Mouse (Mus musculus) embryonic facial prominence, embryonic 13.5 days (tissue): ENCODE results near the gene Ccdc47. TPM values are rescaled to one million over a fixed set of nuclear protein-coding genes. Genes with fewer than 3 reads are reported as not detected.

ENCODE experiments used
- ATAC-seq: fragments of 200-750 bp; cut with Nextera tagmentation; 2 replicates; pipeline ENCODE4 v1.8.0; 2017; ENCODE audit warnings: low read depth; ENCODE audit not compliant: insufficient number of reproducible peaks, insufficient read depth, low FRiP score, low TSS enrichment
- H3K27ac ChIP-seq: fragments of 300-500 bp; sonication (generic); 2 replicates; pipeline ENCODE4 v1.5.1; 2015; ENCODE audit warnings: moderate library complexity, mild to moderate bottlenecking, inconsistent platforms
- H3K27me3 ChIP-seq: fragments of 300-500 bp; sonication (generic); 2 replicates; pipeline ENCODE4 v1.6.1; 2015; ENCODE audit warnings: mild to moderate bottlenecking, inconsistent platforms
- H3K36me3 ChIP-seq: fragments of 300-500 bp; sonication (generic); 2 replicates; pipeline ENCODE4 v1.6.1; 2015; ENCODE audit warnings: mild to moderate bottlenecking, inconsistent platforms
- H3K4me1 ChIP-seq: fragments of 300-500 bp; sonication (generic); 2 replicates; pipeline ENCODE4 v1.6.1; 2015; ENCODE audit warnings: inconsistent platforms
- H3K4me2 ChIP-seq: fragments of 300-500 bp; sonication (generic); 2 replicates; pipeline ENCODE4 v1.6.1; 2015; ENCODE audit warnings: moderate library complexity, mild to moderate bottlenecking, inconsistent platforms
- H3K4me3 ChIP-seq: fragments of 300-500 bp; sonication (generic); 2 replicates; pipeline ENCODE4 v1.5.1; 2015; ENCODE audit warnings: mild to moderate bottlenecking, inconsistent platforms
- H3K9ac ChIP-seq: fragments of 300-500 bp; sonication (generic); 2 replicates; pipeline ENCODE4 v1.6.1; 2015; ENCODE audit warnings: mild to moderate bottlenecking, inconsistent platforms
- H3K9me3 ChIP-seq: fragments of 300-500 bp; sonication (generic); 2 replicates; pipeline ENCODE4 v1.6.1; 2016; ENCODE audit warnings: inconsistent platforms
- WGBS: fragments of 180-500 bp; shearing (Covaris S2); methylation state at CpG from one replicate; pipeline ENCODE4 v1.1.7; 2015; ENCODE audit warnings: mixed read lengths; 5-methylcytosine and 5-hydroxymethylcytosine counted together
- polyA plus RNA-seq: library from polyadenylated mRNA; unstranded; fragments of >200 nt; fragmentation: Nextera tagmentation; extraction: Ambion mirVana; gene quantifications from 2 replicates; pipeline ENCODE4 v1.2.1, GENCODE M21; 2015

Ccdc47 gene
- polyA plus RNA-seq, 1 experiment from 2014 or later, result 81.4 TPM

- H3K36me3 ChIP-seq, result peaks cover 29% of the 10 kb centered on the region
- peak overlapping the region; percentile 13; the same call in 1 of the 2 replicates for H3K27ac ChIP-seq
- no peak for ATAC-seq
These were observed 41.1 kb downstream of the Ccdc47 start for GRCm38 (mm10) chr11:106175081-106175480.

GRCm38 (mm10) chr11:106174372-106174771 is 41.8 kb downstream of the Ccdc47 start:
- H3K4me1 ChIP-seq, result peaks cover 14% of the 10 kb centered on the region; the same call in 1 of the 2 replicates
- no peaks in the 10 kb centered on the region for H3K9me3 ChIP-seq
- ATAC-seq, result no peak
- H3K27me3 ChIP-seq, result no peaks in the 10 kb centered on the region
- no peak overlapping the region for H3K4me3 ChIP-seq
- WGBS, result 70% methylated on average over 5 of the region's 5 CpGs
- H3K27ac ChIP-seq, result 0 out of 2 replicates have a peak overlapping the region, but pooled peaks have one; percentile 13
- no peak overlapping the region for H3K9ac ChIP-seq
- H3K4me2 ChIP-seq, result no peak overlapping the region
- H3K36me3 ChIP-seq, result peaks cover 36% of the 10 kb centered on the region

More at GRCm38 (mm10) chr11:106175081-106175480, 41.1 kb downstream of the Ccdc47 start:
- H3K27me3 ChIP-seq, result no peaks in the 10 kb centered on the region
- no peak overlapping the region for H3K9ac ChIP-seq
- 51% methylated on average over 3 of the region's 3 CpGs for whole genome bisulfite sequencing
- no peak overlapping the region for H3K4me2 ChIP-seq
- H3K4me3 ChIP-seq, result no peak overlapping the region
- H3K4me1 ChIP-seq, result peaks cover 21% of the 10 kb centered on the region
- H3K9me3 ChIP-seq, result no peaks in the 10 kb centered on the region

GRCm38 (mm10) chr11:106173228-106173627 is 42.9 kb downstream of the Ccdc47 start:
- ATAC-seq, result no peak
- peaks cover 7% of the 10 kb centered on the region; the same call in 1 of the 2 replicates for H3K4me1 ChIP-seq
- H3K27me3 ChIP-seq, result no peaks in the 10 kb centered on the region

GRCm38 (mm10) chr11:106170807-106171206 is 45.3 kb downstream of the Ccdc47 start:
- WGBS, result 78% methylated on average over 7 of the region's 7 CpGs
- no peaks in the 10 kb centered on the region for H3K27me3 ChIP-seq
- H3K4me3 ChIP-seq, result no peak overlapping the region
- H3K4me2 ChIP-seq, result no peak overlapping the region
- no peak overlapping the region for H3K9ac ChIP-seq
- H3K4me1 ChIP-seq, result peaks cover 5% of the 10 kb centered on the region; the same call in 1 of the 2 replicates
- no peaks in the 10 kb centered on the region for H3K9me3 ChIP-seq
- ATAC-seq, result no peak
- peaks cover 62% of the 10 kb centered on the region for H3K36me3 ChIP-seq
- H3K27ac ChIP-seq, result no peak overlapping the region

More at GRCm38 (mm10) chr11:106173228-106173627, 42.9 kb downstream of the Ccdc47 start:
- Histone ChIP-seq H3K9ac (no peak overlapping the region), H3K36me3 (peaks cover 40% of the 10 kb centered on the region), H3K27ac (no peak overlapping the region), H3K4me3 (no peak overlapping the region), H3K9me3 (no peaks in the 10 kb centered on the region), H3K4me2 (no peak overlapping the region)
- WGBS, result 93% methylated on average over 2 of the region's 2 CpGs

- Histone ChIP-seq H3K4me3 (no peak overlapping the region), H3K27ac (no peak overlapping the region), H3K4me2 (no peak overlapping the region), H3K4me1 (no peaks in the 10 kb centered on the region), H3K9me3 (no peaks in the 10 kb centered on the region), H3K27me3 (no peaks in the 10 kb centered on the region), H3K9ac (no peak overlapping the region; the same call in 1 of the 2 replicates), H3K36me3 (peaks cover 74% of the 10 kb centered on the region)
- WGBS, result 62% methylated on average over 5 of the region's 5 CpGs
- no peak for ATAC-seq
These were observed 48.7 kb downstream of the Ccdc47 start for GRCm38 (mm10) chr11:106167435-106167834.

GRCm38 (mm10) chr11:106164601-106165180 is 51.5 kb downstream of the Ccdc47 start:
- no peaks in the 10 kb centered on the region for H3K9me3 ChIP-seq
- no peak for ATAC-seq
- no peak overlapping the region for H3K4me3 ChIP-seq
- 93% methylated on average over 16 of the region's 16 CpGs for WGBS
- H3K4me2 ChIP-seq, result no peak overlapping the region
- H3K27me3 ChIP-seq, result no peaks in the 10 kb centered on the region
- H3K27ac ChIP-seq, result no peak overlapping the region
- no peak overlapping the region for H3K9ac ChIP-seq
- peaks cover 57% of the 10 kb centered on the region for H3K36me3 ChIP-seq
- H3K4me1 ChIP-seq, result peaks cover 20% of the 10 kb centered on the region

GRCm38 (mm10) chr11:106163546-106163945 is 52.6 kb downstream of the Ccdc47 start:
- H3K36me3 ChIP-seq, result peaks cover 53% of the 10 kb centered on the region
- H3K27me3 ChIP-seq, result no peaks in the 10 kb centered on the region
- H3K4me1 ChIP-seq, result peaks cover 27% of the 10 kb centered on the region
- H3K4me3 ChIP-seq, result no peak overlapping the region
- H3K9ac ChIP-seq, result no peak overlapping the region
- H3K27ac ChIP-seq, result no peak overlapping the region; the same call in 1 of the 2 replicates
- no peak for ATAC-seq
- no peak overlapping the region for H3K4me2 ChIP-seq
- H3K9me3 ChIP-seq, result no peaks in the 10 kb centered on the region
- WGBS, result 75% methylated on average over 4 of the region's 4 CpGs

GRCm38 (mm10) chr11:106162237-106162636 is 53.9 kb downstream of the Ccdc47 start:
- Histone ChIP-seq H3K27ac (peak overlapping the region; percentile 99), H3K9me3 (no peaks in the 10 kb centered on the region), H3K4me3 (no peak overlapping the region), H3K36me3 (peaks cover 54% of the 10 kb centered on the region), H3K9ac (no peak overlapping the region), H3K27me3 (no peaks in the 10 kb centered on the region), H3K4me2 (no peak overlapping the region), H3K4me1 (peaks cover 40% of the 10 kb centered on the region)
- no peak for ATAC-seq
- WGBS, result 66% methylated on average over 2 of the region's 2 CpGs

- Histone ChIP-seq H3K27ac (peak within 1 kb of the TSS; percentile 99), H3K27me3 (no peaks in the 10 kb centered on the region), H3K4me2 (peak within 1 kb of the TSS; percentile 79), H3K9ac (peak within 1 kb of the TSS; percentile 98), H3K9me3 (no peaks in the 10 kb centered on the region), H3K36me3 (peaks cover 56% of the 10 kb centered on the region), H3K4me1 (peaks cover 51% of the 10 kb centered on the region), H3K4me3 (peak within 1 kb of the TSS; percentile 82)
- WGBS, result 21% methylated on average over 22 of the region's 22 CpGs
- ATAC-seq, result no peak
These were observed 55.1 kb downstream of the Ccdc47 start, which contains the start of the genes Gm10840 and Limd2 for GRCm38 (mm10) chr11:106160841-106161721. TSS of gene Gm10840 (plus strand) at chr11:106160850. TSS of gene Limd2 (minus strand) at chr11:106160860.

- no peaks in the 10 kb centered on the region for H3K27me3 ChIP-seq
- peaks cover 54% of the 10 kb centered on the region for H3K36me3 ChIP-seq
- peak overlapping the region; percentile 82 for H3K4me3 ChIP-seq
- peak; percentile 72 for ATAC-seq
- peak overlapping the region; percentile 99 for H3K27ac ChIP-seq
- peak overlapping the region; percentile 79 for H3K4me2 ChIP-seq
- H3K4me1 ChIP-seq, result peaks cover 54% of the 10 kb centered on the region
- under 1% methylated on average over 76 of the region's 106 CpGs for WGBS
- peak overlapping the region; percentile 98 for H3K9ac ChIP-seq
- H3K9me3 ChIP-seq, result no peaks in the 10 kb centered on the region
These were observed 56.0 kb downstream of the Ccdc47 start for GRCm38 (mm10) chr11:106159921-106160840.
